Mouse (Mus musculus) heart, embryonic 15.5 days (tissue): ENCODE measurements at regions not wholly inside any gene's neighbourhood (a gene's known extent, or its start where the extent isn't known, plus 50 kb on each side); places are given as distances from the start of the nearest gene placed in this dataset.

Experiments used
- ATAC-seq: fragments of 200-750 bp; cut with Nextera tagmentation; replicated peaks from 2 replicates; pipeline ENCODE4 v1.8.0; 2017; ENCODE audit warnings: low read depth, moderate TSS enrichment; ENCODE audit not compliant: insufficient number of reproducible peaks, insufficient read depth, low FRiP score
- H3K27ac ChIP-seq: fragments of 300-500 bp; sonication (generic); 2 replicates; pipeline ENCODE4 v1.5.1; 2015; ENCODE audit warnings: mild to moderate bottlenecking, inconsistent platforms
- H3K27me3 ChIP-seq: fragments of 300-500 bp; sonication (generic); 2 replicates; pipeline ENCODE4 v1.6.1; 2015; ENCODE audit warnings: inconsistent platforms
- H3K36me3 ChIP-seq: fragments of 300-500 bp; sonication (generic); 2 replicates; pipeline ENCODE4 v1.6.1; 2015; ENCODE audit warnings: mild to moderate bottlenecking, inconsistent platforms
- H3K4me1 ChIP-seq: fragments of 300-500 bp; sonication (generic); replicated peaks from 2 replicates; pipeline ENCODE4 v1.6.1; 2015; ENCODE audit warnings: inconsistent platforms
- H3K4me2 ChIP-seq: fragments of 300-500 bp; sonication (generic); 2 replicates; pipeline ENCODE4 v1.6.1; 2015; ENCODE audit warnings: inconsistent platforms, mild to moderate bottlenecking, moderate library complexity
- H3K4me3 ChIP-seq: fragments of 300-500 bp; sonication (generic); 2 replicates; pipeline ENCODE4 v1.5.1; 2015; ENCODE audit warnings: mild to moderate bottlenecking, inconsistent platforms
- H3K9ac ChIP-seq: fragments of 300-500 bp; sonication (generic); 2 replicates; pipeline ENCODE4 v1.6.1; 2015; ENCODE audit warnings: mild to moderate bottlenecking, inconsistent platforms
- H3K9me3 ChIP-seq: fragments of 300-500 bp; sonication (generic); replicated peaks from 2 replicates; pipeline ENCODE4 v1.6.1; 2016; ENCODE audit warnings: inconsistent platforms
- WGBS: fragments of 180-500 bp; shearing (Covaris S2); methylation state at CpG from one replicate; pipeline ENCODE4 v1.1.7; 2015; ENCODE audit warnings: mixed read lengths; 5-methylcytosine and 5-hydroxymethylcytosine counted together

DNA sequence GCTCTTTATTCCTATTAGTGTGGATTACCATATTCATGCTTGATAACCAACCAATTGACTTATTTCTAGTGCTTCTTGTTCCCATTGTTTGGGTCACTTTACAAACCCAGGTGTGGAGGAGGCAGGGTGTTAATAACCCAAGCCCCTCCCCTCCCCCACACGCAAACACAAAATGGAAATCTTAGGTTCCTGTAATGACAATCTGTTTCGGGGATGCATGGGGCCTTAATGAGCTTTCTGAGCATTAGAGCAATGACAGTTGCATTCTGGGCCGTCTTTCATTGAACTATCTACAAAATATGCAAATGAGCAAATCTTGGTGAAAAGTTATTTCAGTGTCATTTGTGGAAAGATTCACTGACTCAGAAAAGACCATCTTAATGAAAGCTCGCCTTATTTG lies 225.9 kb downstream of the Zfp326 start:
- ATAC-seq, result no peak
- no peak overlapping the region for H3K27ac ChIP-seq
- H3K27me3 ChIP-seq, result no peaks in the 10 kb centered on the region
- peaks cover 19% of the 10 kb centered on the region; the same call in 1 of the 2 replicates for H3K4me1 ChIP-seq
- H3K36me3 ChIP-seq, result no peaks in the 10 kb centered on the region
- WGBS, result 90% methylated on average over 4 of the region's 4 CpGs
- H3K9ac ChIP-seq, result no peak overlapping the region
- H3K4me3 ChIP-seq, result no peak overlapping the region
- no peak overlapping the region for H3K4me2 ChIP-seq
- H3K9me3 ChIP-seq, result no peaks in the 10 kb centered on the region

DNA sequence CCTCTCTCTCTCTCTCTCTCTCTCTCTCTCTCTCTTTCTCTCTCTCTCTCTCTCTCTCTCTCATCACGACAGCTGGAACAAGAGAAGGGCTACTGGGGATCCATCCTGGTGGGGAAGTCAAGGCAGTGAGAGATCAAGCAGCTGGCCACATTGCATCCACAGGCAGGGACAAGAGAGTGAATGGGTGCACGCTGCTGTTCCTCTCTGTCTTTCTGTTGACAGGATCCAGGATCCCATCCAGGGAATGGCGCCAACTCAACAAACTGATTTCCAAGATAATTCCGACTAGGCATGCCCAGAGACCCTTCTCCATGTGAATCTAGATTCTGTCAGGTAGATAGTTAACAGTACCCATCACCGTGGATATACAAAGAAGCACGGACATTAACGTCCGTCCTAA lies 222.5 kb downstream of the Zfp326 start:
- no peak overlapping the region for H3K27ac ChIP-seq
- no peaks in the 10 kb centered on the region for H3K27me3 ChIP-seq
- H3K4me2 ChIP-seq, result no peak overlapping the region
- H3K9me3 ChIP-seq, result no peaks in the 10 kb centered on the region
- ATAC-seq, result no peak
- whole genome bisulfite sequencing, result 44% methylated on average over 8 of the region's 8 CpGs
- no peaks in the 10 kb centered on the region for H3K36me3 ChIP-seq
- H3K4me3 ChIP-seq, result no peak overlapping the region
- peaks cover 19% of the 10 kb centered on the region; the same call in 1 of the 2 replicates for H3K4me1 ChIP-seq
- H3K9ac ChIP-seq, result no peak overlapping the region

DNA sequence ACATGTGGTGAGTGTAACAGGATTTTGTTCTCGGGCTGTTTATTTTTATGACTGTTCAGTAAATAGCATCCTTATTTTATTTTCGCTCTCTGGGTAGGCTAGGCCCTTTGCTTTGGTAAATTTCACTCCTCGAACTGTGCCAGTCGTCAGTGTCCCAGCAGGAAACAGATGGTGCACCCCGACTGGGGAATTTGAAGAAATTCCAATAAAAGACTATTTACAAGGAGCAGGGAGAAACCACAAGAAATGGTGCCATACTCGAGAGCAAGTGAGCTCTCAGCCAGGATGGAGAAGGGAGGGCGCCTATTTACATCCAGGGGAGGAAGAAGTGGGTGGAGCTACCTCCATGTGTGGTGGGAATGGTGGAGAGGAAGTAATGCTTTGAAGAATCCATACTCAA lies 213.0 kb downstream of the Zfp326 start:
- H3K4me3 ChIP-seq, result no peak overlapping the region
- no peaks in the 10 kb centered on the region for H3K27me3 ChIP-seq
- no peak overlapping the region for H3K27ac ChIP-seq
- no peak overlapping the region for H3K9ac ChIP-seq
- H3K4me1 ChIP-seq, result peaks cover 6% of the 10 kb centered on the region; the same call in 1 of the 2 replicates
- H3K9me3 ChIP-seq, result no peaks in the 10 kb centered on the region
- ATAC-seq, result no peak
- H3K36me3 ChIP-seq, result no peaks in the 10 kb centered on the region
- H3K4me2 ChIP-seq, result no peak overlapping the region
- WGBS, result 72% methylated on average over 7 of the region's 7 CpGs

DNA sequence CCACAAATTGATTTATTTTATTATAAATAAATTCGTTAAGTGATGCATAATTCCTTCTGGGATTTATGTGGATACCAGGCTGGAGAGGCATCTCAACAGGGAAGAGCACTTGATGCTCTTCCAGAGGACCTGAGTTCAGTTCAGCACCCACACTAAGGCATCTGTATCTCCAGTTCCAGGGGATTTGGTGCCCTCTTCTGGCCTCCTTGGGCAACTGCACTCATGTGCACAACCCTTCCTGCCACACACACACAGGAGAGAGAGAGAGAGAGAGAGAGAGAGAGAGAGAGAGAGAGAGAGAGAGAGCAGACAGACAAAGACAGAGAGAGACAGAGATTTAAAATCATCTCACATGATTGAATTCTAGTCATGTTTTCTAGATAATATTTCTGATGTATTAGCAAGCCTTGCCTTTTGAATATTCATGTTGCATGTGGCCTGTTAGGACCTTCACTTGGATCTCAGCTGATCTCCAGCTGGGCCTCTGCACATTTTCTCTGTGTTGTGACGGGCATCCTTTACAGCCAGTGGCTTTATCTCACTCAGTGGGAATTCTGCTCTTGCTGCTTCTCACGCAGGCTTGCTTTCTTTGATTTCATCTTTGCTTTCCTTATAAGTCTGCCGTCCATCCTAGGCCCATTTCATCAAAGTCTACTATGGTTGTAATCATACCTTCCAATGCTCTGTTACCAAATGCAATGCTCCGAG lies 212.3 kb downstream of the Zfp326 start:
- H3K4me1 ChIP-seq, result peaks cover 6% of the 10 kb centered on the region; the same call in 1 of the 2 replicates
- no peak overlapping the region for H3K4me2 ChIP-seq
- H3K9ac ChIP-seq, result no peak overlapping the region
- no peak overlapping the region for H3K27ac ChIP-seq
- no peaks in the 10 kb centered on the region for H3K9me3 ChIP-seq
- ATAC-seq, result no peak
- 83% methylated on average over 5 of the region's 5 CpGs for WGBS
- no peaks in the 10 kb centered on the region for H3K27me3 ChIP-seq
- H3K36me3 ChIP-seq, result no peaks in the 10 kb centered on the region
- H3K4me3 ChIP-seq, result no peak overlapping the region

DNA sequence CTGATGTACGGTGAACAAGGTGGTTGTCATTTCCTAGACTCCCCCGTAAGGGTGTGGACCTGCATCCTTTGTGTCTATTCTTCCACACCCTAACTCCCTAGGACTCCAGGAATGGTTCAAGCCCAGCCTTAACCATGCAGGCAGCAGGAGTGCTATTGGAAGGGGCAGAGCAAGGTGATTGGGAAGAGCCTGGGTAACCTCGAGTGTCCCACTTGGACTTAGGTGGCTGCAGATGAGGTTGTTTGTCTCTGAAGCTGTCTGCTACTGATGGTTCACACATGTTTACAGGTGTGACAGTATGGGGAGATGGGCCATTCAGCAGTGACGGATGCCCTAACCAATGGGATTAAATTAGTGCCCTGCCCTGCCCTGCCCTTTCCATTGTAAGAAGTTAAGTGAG lies 207.4 kb downstream of the Zfp326 start:
- Histone ChIP-seq H3K4me3 (no peak overlapping the region), H3K36me3 (no peaks in the 10 kb centered on the region)

DNA sequence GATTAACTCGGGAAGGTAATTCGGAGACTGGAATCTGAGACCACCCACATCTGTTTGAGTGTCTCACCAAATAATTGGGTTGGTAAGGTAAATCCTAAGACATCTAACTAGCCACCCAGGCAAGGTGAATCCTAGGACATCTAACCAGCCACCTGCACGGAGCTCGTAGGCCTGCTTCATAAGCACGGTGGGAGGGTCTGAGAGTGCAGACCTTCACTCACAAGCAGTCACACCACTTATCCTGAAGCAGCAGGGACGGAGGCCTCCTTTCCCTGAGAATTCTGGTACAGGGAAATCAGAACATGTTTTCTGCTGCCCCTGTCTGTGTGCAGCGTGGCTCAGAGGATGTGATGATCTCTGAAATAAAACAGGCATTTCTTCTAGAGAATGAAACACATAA lies 206.5 kb downstream of the Zfp326 start:
- Histone ChIP-seq H3K27me3 (no peaks in the 10 kb centered on the region), H3K9me3 (no peaks in the 10 kb centered on the region), H3K4me3 (no peak overlapping the region), H3K27ac (no peak overlapping the region), H3K4me1 (no peaks in the 10 kb centered on the region), H3K36me3 (no peaks in the 10 kb centered on the region), H3K9ac (no peak overlapping the region), H3K4me2 (no peak overlapping the region)
- 58% methylated on average over 7 of the region's 7 CpGs for WGBS
- no peak for ATAC-seq

More for the DNA sequence above, 207.4 kb downstream of the Zfp326 start:
- Histone ChIP-seq H3K4me1 (no peaks in the 10 kb centered on the region), H3K9ac (no peak overlapping the region), H3K4me2 (no peak overlapping the region), H3K27me3 (no peaks in the 10 kb centered on the region), H3K27ac (no peak overlapping the region), H3K9me3 (no peaks in the 10 kb centered on the region)
- no peak for ATAC-seq
- WGBS, result 76% methylated on average over 4 of the region's 4 CpGs

DNA sequence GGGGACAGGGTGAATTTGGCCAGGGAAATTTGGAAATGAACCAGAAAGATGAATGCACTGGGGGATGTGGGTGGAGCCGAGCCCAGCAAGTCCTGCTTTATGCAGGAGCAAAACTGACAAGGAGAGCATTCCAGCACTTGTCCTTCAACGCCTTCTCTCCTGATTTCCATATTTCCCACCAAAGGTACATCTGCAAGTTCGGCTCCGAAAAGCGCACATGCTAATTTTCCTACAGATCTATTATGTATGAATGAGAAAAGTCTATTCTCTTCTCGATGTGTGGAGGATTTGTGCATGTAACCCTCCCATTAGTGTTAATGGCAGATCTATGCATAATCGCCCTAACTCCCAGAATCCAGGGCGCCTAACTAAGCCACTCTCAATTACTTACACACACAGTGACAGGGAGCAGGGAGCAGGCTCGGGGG lies 190.8 kb downstream of the Zfp326 start:
- WGBS, result 75% methylated on average over 9 of the region's 9 CpGs

DNA sequence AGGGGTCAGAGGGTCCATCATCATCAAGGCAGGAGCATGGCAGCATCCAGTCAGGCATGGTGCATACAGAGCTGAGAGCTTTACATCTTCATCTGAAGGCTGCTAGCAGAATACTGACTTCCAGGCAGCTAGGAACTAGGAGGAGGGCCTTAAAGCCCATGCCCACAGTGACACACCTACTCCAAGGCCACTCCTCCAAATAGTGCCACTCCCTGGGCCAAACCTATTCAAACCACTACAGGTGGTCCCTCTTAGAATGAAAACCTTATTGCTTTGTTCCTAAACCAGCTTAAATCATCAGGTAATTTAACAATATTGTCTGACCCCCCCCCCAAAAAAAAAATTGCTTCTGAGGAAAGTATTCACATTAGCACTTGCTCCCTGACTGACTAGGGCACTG lies 190.3 kb downstream of the Zfp326 start:
- Histone ChIP-seq H3K9me3 (no peaks in the 10 kb centered on the region), H3K27me3 (no peaks in the 10 kb centered on the region), H3K27ac (no peak overlapping the region), H3K9ac (no peak overlapping the region), H3K4me1 (no peaks in the 10 kb centered on the region), H3K4me3 (no peak overlapping the region), H3K36me3 (no peaks in the 10 kb centered on the region), H3K4me2 (no peak overlapping the region)
- no peak for ATAC-seq

More for the DNA sequence above, 190.8 kb downstream of the Zfp326 start:
- no peak overlapping the region for H3K9ac ChIP-seq
- H3K36me3 ChIP-seq, result no peaks in the 10 kb centered on the region
- H3K4me3 ChIP-seq, result no peak overlapping the region
- H3K27ac ChIP-seq, result no peak overlapping the region
- no peak for ATAC-seq
- H3K4me1 ChIP-seq, result no peaks in the 10 kb centered on the region
- no peaks in the 10 kb centered on the region for H3K9me3 ChIP-seq
- H3K27me3 ChIP-seq, result no peaks in the 10 kb centered on the region
- no peak overlapping the region for H3K4me2 ChIP-seq

DNA sequence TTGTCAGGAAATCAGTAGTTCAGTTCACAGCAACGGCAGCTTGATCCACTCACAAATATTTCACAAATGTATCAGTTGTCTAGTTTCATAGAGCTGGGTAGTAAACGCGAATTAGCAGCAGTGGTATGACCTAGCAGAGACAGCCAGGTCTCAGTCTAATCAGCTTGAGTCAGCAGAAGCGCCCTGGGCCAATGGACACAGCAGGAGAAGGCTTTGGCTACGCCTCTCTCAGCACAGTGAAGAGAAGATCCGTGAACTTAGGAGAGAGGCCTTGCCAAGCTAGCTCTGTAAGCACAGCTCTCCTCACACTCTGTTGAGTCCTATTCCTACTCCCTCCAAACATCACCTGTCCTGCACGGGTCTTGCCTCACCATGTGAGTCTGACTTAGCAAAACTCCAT lies 188.0 kb downstream of the Zfp326 start:
- H3K9ac ChIP-seq, result no peak overlapping the region
- H3K27me3 ChIP-seq, result no peaks in the 10 kb centered on the region
- H3K4me3 ChIP-seq, result no peak overlapping the region
- H3K4me2 ChIP-seq, result no peak overlapping the region
- no peaks in the 10 kb centered on the region for H3K4me1 ChIP-seq
- 83% methylated on average over 7 of the region's 7 CpGs for WGBS
- H3K9me3 ChIP-seq, result no peaks in the 10 kb centered on the region
- H3K36me3 ChIP-seq, result no peaks in the 10 kb centered on the region
- H3K27ac ChIP-seq, result no peak overlapping the region
- ATAC-seq, result no peak

DNA sequence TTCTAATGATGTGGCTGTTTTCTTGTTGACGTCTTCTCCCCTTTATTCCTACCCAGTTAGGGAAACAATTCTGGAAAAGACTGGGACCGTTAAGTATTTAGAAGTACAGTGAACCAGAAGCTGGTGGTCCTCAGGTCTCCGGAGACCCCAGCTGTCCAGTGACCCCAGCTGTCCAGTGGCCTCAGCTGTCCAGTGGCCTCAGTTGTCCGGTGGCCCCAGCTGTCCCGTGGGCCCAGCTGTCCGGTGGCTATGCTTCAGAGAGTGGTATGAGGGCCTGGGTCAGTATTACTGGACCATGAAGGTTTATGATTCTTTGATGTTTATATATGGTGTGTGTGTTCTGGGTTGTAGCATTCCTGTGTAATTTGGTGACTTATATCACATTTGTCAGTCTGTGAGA lies 186.6 kb downstream of the Zfp326 start:
- Histone ChIP-seq H3K27ac (no peak overlapping the region), H3K4me2 (no peak overlapping the region), H3K27me3 (no peaks in the 10 kb centered on the region), H3K4me1 (no peaks in the 10 kb centered on the region), H3K9me3 (no peaks in the 10 kb centered on the region), H3K36me3 (no peaks in the 10 kb centered on the region), H3K4me3 (no peak overlapping the region), H3K9ac (no peak overlapping the region)
- ATAC-seq, result no peak
- WGBS, result 88% methylated on average over 6 of the region's 6 CpGs

DNA sequence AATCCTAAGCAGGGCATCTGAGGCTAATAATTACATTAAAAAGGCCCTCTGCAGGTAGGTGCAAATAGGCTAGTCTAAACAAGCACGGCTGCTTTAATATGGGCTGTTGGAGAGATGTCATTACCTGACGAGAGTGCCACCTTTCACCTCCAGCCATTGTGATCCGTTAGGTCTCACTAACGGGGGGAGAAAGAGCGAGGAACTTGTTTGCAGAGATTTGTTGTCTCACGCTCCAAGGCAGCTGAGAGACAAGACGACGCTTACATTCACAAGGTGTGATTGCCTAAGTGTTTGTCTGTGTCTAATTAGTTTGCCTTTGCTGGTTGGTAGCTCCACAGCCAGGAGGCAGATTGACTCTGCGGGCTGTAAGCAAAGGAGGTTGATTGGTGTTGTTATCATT lies 180.3 kb downstream of the Zfp326 start:
- WGBS, result 22% methylated on average over 9 of the region's 9 CpGs
- H3K9me3 ChIP-seq, result no peaks in the 10 kb centered on the region

DNA sequence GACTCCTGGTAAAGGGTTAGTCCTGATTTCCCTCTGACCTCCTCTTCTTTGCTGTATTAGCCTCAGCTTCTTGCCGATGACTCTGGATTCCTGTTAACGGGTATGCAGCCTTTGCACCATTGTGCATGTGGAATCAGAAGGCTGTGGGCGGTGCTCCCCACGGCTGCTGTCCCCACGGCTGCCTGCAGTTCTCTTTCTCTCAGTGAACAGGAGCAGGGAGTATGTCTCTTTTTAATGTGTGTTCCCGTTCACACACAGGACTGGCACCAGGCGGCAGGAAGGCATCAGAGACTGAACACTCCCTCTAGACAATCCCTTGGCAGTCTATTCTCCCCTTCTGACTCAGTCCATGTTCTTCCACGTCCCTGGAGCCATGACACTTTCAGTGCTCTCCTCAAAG lies 178.9 kb downstream of the Zfp326 start:
- H3K27me3 ChIP-seq, result no peaks in the 10 kb centered on the region
- no peak for ATAC-seq
- H3K4me3 ChIP-seq, result no peak overlapping the region
- no peaks in the 10 kb centered on the region for H3K9me3 ChIP-seq
- no peaks in the 10 kb centered on the region for H3K4me1 ChIP-seq
- H3K27ac ChIP-seq, result no peak overlapping the region
- H3K9ac ChIP-seq, result no peak overlapping the region
- 42% methylated on average over 8 of the region's 8 CpGs for WGBS
- H3K4me2 ChIP-seq, result no peak overlapping the region
- H3K36me3 ChIP-seq, result no peaks in the 10 kb centered on the region

More for the DNA sequence above, 180.3 kb downstream of the Zfp326 start:
- H3K4me1 ChIP-seq, result no peaks in the 10 kb centered on the region
- no peaks in the 10 kb centered on the region for H3K36me3 ChIP-seq
- ATAC-seq, result no peak
- H3K27ac ChIP-seq, result no peak overlapping the region
- H3K4me3 ChIP-seq, result no peak overlapping the region
- H3K9ac ChIP-seq, result no peak overlapping the region
- no peaks in the 10 kb centered on the region for H3K27me3 ChIP-seq
- H3K4me2 ChIP-seq, result no peak overlapping the region
